Comparison of ENCODE assay signal across 9 mouse cellular contexts in genomic region chr6:112191032-112191431, GRCm38 (mm10).
DNase-seq lines count a peak whose midpoint lies in the region; ATAC-seq and TF ChIP-seq lines count a peak whose summit lies in the region.
"Had no signal": no experiment of that assay in that cellular context is flagged by ENCODE, and none has a peak within 500 bp of the region (broad histone marks: within the 10 kb centered on the region; RNA-seq: fewer than 3 reads in every experiment).

No protein-coding gene starts in this region.

- no peaks in the 10 kb centered on the region; the same call in 1 of the 2 replicates for H3K4me1 ChIP-seq in testis, adult 2 months (ENCODE audit: control insufficient read depth, insufficient read depth, low read length)
- H3K4me1 ChIP-seq in forebrain, embryonic 16.5 days (replicated peaks; ENCODE audit: control insufficient read depth, insufficient read depth, low read length), result no peaks in the 10 kb centered on the region
- H3K4me1 ChIP-seq in kidney, postnatal 0 days (replicated peaks; ENCODE audit: insufficient read depth, low read length), result no peaks in the 10 kb centered on the region
- H3K4me1 ChIP-seq in liver, adult 2 months (ENCODE audit: control insufficient read depth, insufficient read depth, low read length), result no peaks in the 10 kb centered on the region
- H3K4me1 ChIP-seq: embryonic facial prominence, embryonic 13.5 days had no signal

- H3K27ac ChIP-seq in testis, adult 2 months (ENCODE audit: control insufficient read depth, insufficient read depth, low read depth, low read length), result no peak overlapping the region
- H3K27ac ChIP-seq in forebrain, embryonic 16.5 days (ENCODE audit: low read length), result no peak overlapping the region
- H3K27ac ChIP-seq in kidney, postnatal 0 days, result no peak overlapping the region
- H3K27ac ChIP-seq in liver, adult 2 months (replicated peaks; ENCODE audit: insufficient read depth, low read depth, low read length), result no peak overlapping the region
- H3K27ac ChIP-seq: embryonic facial prominence, embryonic 13.5 days had no signal

- H3K4me3 ChIP-seq in testis, adult 2 months (ENCODE audit: control insufficient read depth, low read depth, low read length), result no peak overlapping the region
- no peak overlapping the region for H3K4me3 ChIP-seq in forebrain, embryonic 16.5 days (replicated peaks; ENCODE audit: low read length)
- H3K4me3 ChIP-seq in kidney, postnatal 0 days (replicated peaks; ENCODE audit: low read depth, low read length), result no peak overlapping the region
- H3K4me3 ChIP-seq in liver, adult 2 months (ENCODE audit: insufficient read depth, low read depth, low read length), result no peak overlapping the region
- H3K4me3 ChIP-seq: embryonic facial prominence, embryonic 13.5 days had no signal

- DNase-seq in testis, postnatal 14 days (ENCODE audit: low spot score), result no peak
- DNase-seq in cerebellum, adult 11-12 months, result peak; percentile 12
- peak; percentile 82 for DNase-seq in kidney, postnatal 0 days (ENCODE audit: low spot score)
- peak; percentile 21 for DNase-seq in liver, adult 2 months (ENCODE audit: extremely low read depth, low read depth, low spot score)
- peak; percentile 18 for DNase-seq in retina, adult 2 months (ENCODE audit: low read depth, low spot score)
- DNase-seq in spleen, postnatal 14 days (ENCODE audit: low spot score in 2 of 2), result no peak

- H3K27me3 ChIP-seq in testis, adult 2 months (ENCODE audit: control insufficient read depth, insufficient read depth, low read length), result no peaks in the 10 kb centered on the region
- H3K27me3 ChIP-seq in forebrain, embryonic 16.5 days (replicated peaks; ENCODE audit: control insufficient read depth, insufficient read depth, low read length), result no peaks in the 10 kb centered on the region
- no peaks in the 10 kb centered on the region for H3K27me3 ChIP-seq in kidney, postnatal 0 days (ENCODE audit: insufficient read depth, low read length)
- no peaks in the 10 kb centered on the region for H3K27me3 ChIP-seq in liver, adult 2 months (ENCODE audit: control insufficient read depth, insufficient read depth, low read length)
- H3K27me3 ChIP-seq: embryonic facial prominence, embryonic 13.5 days had no signal

- no peaks in the 10 kb centered on the region for H3K79me2 ChIP-seq in liver, adult 2 months (ENCODE audit: control insufficient read depth, insufficient read depth, low read length)

- 45% methylated on average over 6 of the region's 6 CpGs for WGBS in forebrain, embryonic 16.5 days
- 44% methylated on average over 6 of the region's 6 CpGs for WGBS in kidney, postnatal 0 days
- 48% methylated on average over 6 of the region's 6 CpGs for WGBS in liver, adult 2 months

- H3K36me3 ChIP-seq in testis, adult 2 months (ENCODE audit: control insufficient read depth, insufficient read depth, low read length), result no peaks in the 10 kb centered on the region
- no peaks in the 10 kb centered on the region for H3K36me3 ChIP-seq in forebrain, embryonic 16.5 days (ENCODE audit: control insufficient read depth, insufficient read depth)
- H3K36me3 ChIP-seq in kidney, postnatal 0 days (ENCODE audit: insufficient read depth, low read length), result no peaks in the 10 kb centered on the region
- no peaks in the 10 kb centered on the region for H3K36me3 ChIP-seq in liver, adult 2 months (ENCODE audit: control insufficient read depth, insufficient read depth, low read length)
- H3K36me3 ChIP-seq: embryonic facial prominence, embryonic 13.5 days had no signal

- ATAC-seq in forebrain, embryonic 16.5 days, result peak; percentile 70
- ATAC-seq in kidney, postnatal 0 days (replicated peaks; ENCODE audit: low FRiP score, low read depth), result no peak

- H3K4me2 ChIP-seq in forebrain, embryonic 16.5 days (ENCODE audit: low read length), result no peak overlapping the region
- no peak overlapping the region for H3K4me2 ChIP-seq in kidney, postnatal 0 days (ENCODE audit: low read length)
- H3K4me2 ChIP-seq: embryonic facial prominence, embryonic 13.5 days had no signal

- H3K9ac ChIP-seq in forebrain, embryonic 16.5 days (replicated peaks; ENCODE audit: low read depth, low read length), result no peak overlapping the region
- H3K9ac ChIP-seq in kidney, postnatal 0 days (ENCODE audit: low read depth, low read length), result no peak overlapping the region
- no peak overlapping the region for H3K9ac ChIP-seq in liver, adult 2 months (ENCODE audit: low read depth, low read length)
- H3K9ac ChIP-seq: embryonic facial prominence, embryonic 13.5 days had no signal

- TF ChIP-seq CTCF in testis, adult 2 months (IDR thresholded peaks at IDR 0.05; ENCODE audit: control insufficient read depth, insufficient read depth, insufficient replicate concordance, low read depth, low read length), result peak; percentile 34; the same call in 1 of the 2 replicates
- TF ChIP-seq CTCF in kidney, postnatal 0 days (IDR thresholded peaks at IDR 0.05; ENCODE audit: low read depth), result peak; percentile 93
- TF ChIP-seq CTCF in liver, adult 2 months (IDR thresholded peaks at IDR 0.05; ENCODE audit: low read depth, low read length), result peak; percentile 59; the same call in 1 of the 2 replicates

- no peak for TF ChIP-seq POLR2A in testis, adult 2 months (IDR thresholded peaks at IDR 0.05; ENCODE audit: control insufficient read depth, low read depth, low read length)
- no peak for TF ChIP-seq POLR2A in liver, adult 2 months (IDR thresholded peaks at IDR 0.05; ENCODE audit: extremely low read depth, insufficient read depth, low read length)

- no peaks in the 10 kb centered on the region for H3K9me3 ChIP-seq in forebrain, embryonic 16.5 days (ENCODE audit: control insufficient read depth, low read length)
- H3K9me3 ChIP-seq in kidney, postnatal 0 days (replicated peaks; ENCODE audit: low read length), result no peaks in the 10 kb centered on the region
- H3K9me3 ChIP-seq: embryonic facial prominence, embryonic 13.5 days had no signal

Comparison
In these comparisons a context has a peak if more than half of its experiments do, and no peak if none do; other contexts are left out.
1. CTCF ChIP-seq: peak in every context shown above with its lines; median percentile 93 in kidney, postnatal 0 days; 59 in liver, adult 2 months; 34 in testis, adult 2 months.
2. DNase-seq: peak in cerebellum, adult 11-12 months (single experiment), kidney, postnatal 0 days (single experiment), liver, adult 2 months (single experiment) and retina, adult 2 months (single experiment); none in testis, postnatal 14 days (single experiment) and spleen, postnatal 14 days (0 of 2).